Mouse (Mus musculus) spleen, postnatal 4 days (tissue): ENCODE measurements around the gene Pla2g1b.

ENCODE experiments used
- DNase-seq, 2 experiments: peaks; one replicate each; pipeline ENCODE4 v3.0.0; 2022; ENCODE audit warnings: low spot score in 2 of 2

Pla2g1b gene

DNA sequence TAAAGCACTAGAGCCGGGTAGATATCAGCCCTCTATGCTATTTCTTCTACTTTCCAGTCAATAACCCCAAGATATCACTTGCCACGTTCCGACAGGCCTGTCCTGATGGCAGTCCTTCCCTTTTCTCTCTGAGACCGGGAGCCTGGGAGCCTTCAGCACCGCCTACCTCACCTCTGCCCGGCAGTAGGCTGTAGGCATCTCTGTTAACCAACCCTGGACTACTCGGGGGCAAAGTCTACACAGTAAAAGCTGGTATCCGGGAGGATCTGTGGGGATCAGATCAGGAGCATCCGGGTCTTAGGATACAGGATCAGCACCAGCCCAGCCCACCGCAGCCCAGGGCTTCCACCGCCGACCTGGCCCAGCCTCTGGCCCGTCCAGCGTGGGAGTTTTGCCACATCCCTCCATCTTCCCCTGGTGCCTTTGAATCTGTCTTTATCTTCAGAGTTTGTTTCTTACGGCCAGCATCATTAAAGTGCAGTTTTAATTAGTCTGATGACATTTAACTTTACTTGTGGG is 57.0 kb downstream of the Pla2g1b start:
- DNase-seq = no peak

DNA sequence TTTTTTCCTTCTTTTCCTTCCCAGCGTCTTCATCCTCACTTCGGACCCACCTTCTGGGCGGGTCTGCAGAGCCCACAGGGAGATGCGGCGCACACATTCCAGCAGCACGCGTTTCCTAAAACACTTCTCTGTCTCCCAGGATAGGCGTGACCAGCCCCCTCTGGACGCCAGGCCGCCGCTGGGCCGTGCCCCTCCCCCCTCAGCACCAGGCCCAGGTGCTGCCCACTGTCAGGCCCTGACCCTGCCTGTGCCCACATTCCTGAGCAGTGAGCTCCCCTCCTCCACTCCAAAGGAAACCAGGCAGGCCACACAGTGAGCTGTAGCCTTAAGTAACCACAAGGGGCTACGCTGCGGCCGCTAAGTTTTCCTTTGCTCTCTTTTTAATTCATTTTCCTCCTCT is 57.9 kb downstream of the Pla2g1b start:
- no peak for DNase-seq
